Mouse (Mus musculus): ENCODE measurements at regions not wholly inside any gene's neighbourhood (a gene's known extent, or its start where the extent isn't known, plus 50 kb on each side); places are given as distances from the start of the nearest gene placed in this dataset.

GRCm38 (mm10) chr5:74833887-74834286 is 131.2 kb upstream of the Lnx1 start:
- ATAC-seq: no peak
- H3K4me2 ChIP-seq (ENCODE audit: low read depth): no peak overlapping the region
- WGBS: 90% methylated on average over 4 of the region's 4 CpGs
- no peak for DNase-seq
- no peak overlapping the region for H3K27ac ChIP-seq (ENCODE audit: low read depth, low read length)
- H3K36me3 ChIP-seq (ENCODE audit: insufficient read depth): no peaks in the 10 kb centered on the region
- no peaks in the 10 kb centered on the region for H3K9me3 ChIP-seq (ENCODE audit: low read length)
- H3K27me3 ChIP-seq (ENCODE audit: insufficient read depth, low read length): no peaks in the 10 kb centered on the region
- H3K4me1 ChIP-seq (ENCODE audit: insufficient read depth): no peaks in the 10 kb centered on the region
- no peak overlapping the region for H3K4me3 ChIP-seq (ENCODE audit: low read depth, low read length)
- H3K9ac ChIP-seq: no peak overlapping the region
- TF ChIP-seq CTCF (IDR thresholded peaks at IDR 0.05; ENCODE audit: low read depth): no peak

DNA sequence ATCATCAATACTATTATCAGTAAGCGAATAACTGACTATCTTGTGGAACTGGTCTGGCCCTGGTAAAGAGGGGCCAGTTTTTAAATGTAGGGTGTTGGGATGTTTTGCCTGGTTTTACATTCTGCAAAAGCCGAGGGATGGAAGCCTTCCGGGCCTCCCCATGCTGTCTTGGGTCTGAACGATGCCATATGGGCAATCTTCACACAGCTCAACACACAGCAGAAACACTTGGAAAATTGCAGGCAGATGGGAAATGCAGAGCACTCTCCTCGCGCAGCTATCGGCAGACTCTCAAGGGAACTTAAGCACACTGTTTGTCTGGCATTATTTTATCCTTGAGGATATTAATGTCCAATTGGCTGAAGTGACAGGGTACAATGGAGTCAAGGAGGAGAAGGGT is 129.3 kb upstream of the Lnx1 start:
- peak; percentile 91 for ATAC-seq
- H3K27me3 ChIP-seq (ENCODE audit: insufficient read depth, low read length): no peaks in the 10 kb centered on the region
- H3K9ac ChIP-seq: no peak overlapping the region
- TF ChIP-seq CTCF (IDR thresholded peaks at IDR 0.05; ENCODE audit: low read depth): no peak
- H3K4me1 ChIP-seq (ENCODE audit: insufficient read depth): no peaks in the 10 kb centered on the region
- H3K4me3 ChIP-seq (ENCODE audit: low read depth, low read length): no peak overlapping the region
- peak; percentile 72 for DNase-seq
- H3K36me3 ChIP-seq (ENCODE audit: insufficient read depth): no peaks in the 10 kb centered on the region
- 63% methylated on average over 7 of the region's 7 CpGs for WGBS
- H3K9me3 ChIP-seq (ENCODE audit: low read length): no peaks in the 10 kb centered on the region
- H3K4me2 ChIP-seq (ENCODE audit: low read depth): no peak overlapping the region
- no peak overlapping the region for H3K27ac ChIP-seq (ENCODE audit: low read depth, low read length)

DNA sequence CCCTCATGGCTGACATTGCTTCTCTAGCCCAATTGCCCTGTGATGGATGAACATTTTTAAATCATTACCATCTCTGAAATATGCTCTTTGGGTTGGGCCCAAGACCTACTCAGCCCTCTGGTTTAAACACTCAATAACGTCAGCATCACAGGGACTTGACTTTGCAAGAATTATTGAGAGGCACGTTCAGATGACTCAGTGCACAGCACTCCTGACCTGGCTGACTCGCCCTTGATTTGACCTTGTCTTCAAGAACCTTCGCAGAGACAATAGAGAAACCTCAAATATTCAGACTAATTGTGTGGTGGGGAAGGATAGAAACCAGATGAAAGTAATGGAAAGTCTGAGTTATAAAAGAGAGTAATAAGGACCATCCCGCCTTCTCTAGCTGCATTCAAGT is 127.9 kb upstream of the Lnx1 start:
- no peaks in the 10 kb centered on the region for H3K36me3 ChIP-seq (ENCODE audit: insufficient read depth)
- DNase-seq: no peak
- no peak for ATAC-seq
- WGBS: 85% methylated on average over 5 of the region's 5 CpGs
- no peak for TF ChIP-seq CTCF (IDR thresholded peaks at IDR 0.05; ENCODE audit: low read depth)
- no peaks in the 10 kb centered on the region for H3K9me3 ChIP-seq (ENCODE audit: low read length)
- H3K9ac ChIP-seq: no peak overlapping the region
- H3K4me3 ChIP-seq (ENCODE audit: low read depth, low read length): no peak overlapping the region
- H3K4me2 ChIP-seq (ENCODE audit: low read depth): no peak overlapping the region
- H3K27ac ChIP-seq (ENCODE audit: low read depth, low read length): no peak overlapping the region
- H3K27me3 ChIP-seq (ENCODE audit: insufficient read depth, low read length): no peaks in the 10 kb centered on the region
- no peaks in the 10 kb centered on the region for H3K4me1 ChIP-seq (ENCODE audit: insufficient read depth)

DNA sequence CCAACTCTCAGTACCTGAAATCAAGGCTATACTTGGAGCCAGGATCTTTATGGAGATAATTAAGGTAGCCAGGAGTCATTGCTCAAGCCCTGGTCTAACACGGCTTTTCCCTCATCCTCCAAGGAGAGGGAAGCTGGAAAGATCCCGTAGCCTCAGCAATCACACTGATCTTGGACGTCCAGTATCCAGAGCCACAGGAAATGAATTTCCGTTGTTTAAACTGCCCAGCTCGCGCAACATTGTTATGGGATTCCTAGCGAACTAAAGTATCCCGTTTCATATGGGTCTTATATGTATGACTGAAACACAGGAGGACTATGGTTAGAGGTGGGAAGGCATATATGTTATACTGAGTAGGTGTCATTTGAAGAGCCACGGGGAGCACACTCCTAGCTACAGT is 126.3 kb upstream of the Lnx1 start:
- Histone ChIP-seq H3K4me1 (ENCODE audit: insufficient read depth) (no peaks in the 10 kb centered on the region), H3K4me3 (ENCODE audit: low read depth, low read length) (no peak overlapping the region), H3K9me3 (ENCODE audit: low read length) (no peaks in the 10 kb centered on the region), H3K27ac (ENCODE audit: low read depth, low read length) (no peak overlapping the region), H3K36me3 (ENCODE audit: insufficient read depth) (no peaks in the 10 kb centered on the region), H3K9ac (no peak overlapping the region), H3K4me2 (ENCODE audit: low read depth) (no peak overlapping the region), H3K27me3 (ENCODE audit: insufficient read depth, low read length) (no peaks in the 10 kb centered on the region)
- 92% methylated on average over 9 of the region's 9 CpGs for WGBS
- ATAC-seq (no peak), DNase-seq (no peak)
- no peak for TF ChIP-seq CTCF (IDR thresholded peaks at IDR 0.05; ENCODE audit: low read depth)

DNA sequence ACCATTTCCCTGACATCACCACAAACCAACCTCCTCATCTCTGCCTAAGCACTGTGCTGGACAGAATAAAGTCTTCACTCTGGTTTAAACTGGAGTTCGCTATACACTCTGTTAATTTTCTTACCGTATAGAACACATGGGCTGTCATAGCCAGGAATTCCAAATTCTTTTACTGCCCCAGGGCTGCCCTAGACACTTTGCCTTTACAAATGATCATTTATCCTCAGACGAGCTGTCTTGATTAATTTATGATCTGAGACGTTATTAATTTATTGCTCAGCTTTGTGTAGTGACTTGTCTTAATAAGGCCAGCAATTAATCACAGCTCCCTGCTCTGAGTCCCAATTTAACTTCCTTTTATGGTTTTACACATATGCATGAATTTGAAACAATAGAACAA is 125.2 kb upstream of the Lnx1 start:
- Histone ChIP-seq H3K9me3 (ENCODE audit: low read length) (no peaks in the 10 kb centered on the region), H3K27ac (ENCODE audit: low read depth, low read length) (no peak overlapping the region), H3K4me2 (ENCODE audit: low read depth) (no peak overlapping the region), H3K4me1 (ENCODE audit: insufficient read depth) (no peaks in the 10 kb centered on the region), H3K36me3 (ENCODE audit: insufficient read depth) (no peaks in the 10 kb centered on the region), H3K27me3 (ENCODE audit: insufficient read depth, low read length) (no peaks in the 10 kb centered on the region), H3K9ac (no peak overlapping the region), H3K4me3 (ENCODE audit: low read depth, low read length) (no peak overlapping the region)
- no peak for DNase-seq
- 39% methylated on average over 4 of the region's 4 CpGs for WGBS
- TF ChIP-seq CTCF (IDR thresholded peaks at IDR 0.05; ENCODE audit: low read depth): no peak
- ATAC-seq: no peak

DNA sequence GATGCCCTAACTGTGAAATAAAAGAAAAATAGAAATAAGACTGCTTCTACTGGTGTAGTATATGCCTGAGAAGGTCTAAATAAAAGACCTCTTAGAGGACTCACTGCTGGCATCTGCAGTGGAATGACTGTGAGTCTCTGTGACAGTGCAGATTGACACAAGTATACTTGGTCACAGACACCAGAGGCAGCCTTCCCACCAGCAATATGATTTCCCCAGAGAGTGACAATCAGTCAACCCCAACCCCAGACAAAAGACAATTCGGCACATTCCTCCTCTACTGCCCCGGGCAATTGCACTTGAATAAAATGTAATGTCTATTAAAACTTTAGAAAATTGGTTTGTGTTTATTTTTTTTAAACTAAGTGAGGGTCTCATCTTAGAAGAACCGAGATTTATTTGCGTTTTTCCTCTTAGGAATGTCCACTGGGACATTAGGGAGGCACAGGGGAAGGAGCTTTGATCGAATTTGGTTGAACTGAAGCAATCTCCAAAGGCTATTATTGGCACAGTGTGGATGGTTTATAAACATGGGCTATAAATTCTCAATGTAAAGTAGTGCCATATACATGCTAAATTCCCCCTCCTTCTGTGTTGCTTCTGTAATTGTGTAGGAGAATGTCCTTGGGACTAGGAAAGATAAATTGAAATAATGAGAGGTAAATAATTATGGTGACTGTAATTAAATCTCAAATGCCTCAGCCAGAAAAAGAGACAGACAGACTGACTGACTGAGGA is 123.0 kb upstream of the Lnx1 start:
- Histone ChIP-seq H3K36me3 (ENCODE audit: insufficient read depth) (no peaks in the 10 kb centered on the region), H3K4me2 (ENCODE audit: low read depth) (no peak overlapping the region), H3K9me3 (ENCODE audit: low read length) (no peaks in the 10 kb centered on the region), H3K9ac (no peak overlapping the region), H3K27ac (ENCODE audit: low read depth, low read length) (no peak overlapping the region), H3K4me1 (ENCODE audit: insufficient read depth) (no peaks in the 10 kb centered on the region), H3K4me3 (ENCODE audit: low read depth, low read length) (no peak overlapping the region), H3K27me3 (ENCODE audit: insufficient read depth, low read length) (no peaks in the 10 kb centered on the region)
- DNase-seq (no peak), ATAC-seq (no peak)
- WGBS: 69% methylated on average over 5 of the region's 5 CpGs
- no peak for TF ChIP-seq CTCF (IDR thresholded peaks at IDR 0.05; ENCODE audit: low read depth)

DNA sequence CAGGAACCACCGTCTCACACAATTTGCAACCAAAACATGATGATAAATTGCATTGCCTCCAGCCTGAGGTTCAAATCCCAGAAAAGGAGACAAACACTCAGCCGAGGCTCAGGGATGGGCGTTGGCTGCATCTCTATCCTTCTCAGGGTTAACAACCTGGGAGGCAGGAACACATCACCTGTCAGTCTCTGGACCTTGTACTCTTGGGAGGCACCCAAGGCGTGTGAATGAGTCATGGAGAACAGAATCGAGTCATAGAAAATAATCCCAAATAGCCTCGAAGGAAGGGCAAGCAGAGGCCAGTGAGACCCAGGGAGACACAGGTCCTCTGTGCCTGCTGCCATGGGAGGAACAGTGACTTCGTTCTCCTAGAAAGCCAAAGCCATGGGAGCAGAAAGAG is 121.0 kb upstream of the Lnx1 start:
- Histone ChIP-seq H3K4me3 (ENCODE audit: low read depth, low read length) (no peak overlapping the region), H3K36me3 (ENCODE audit: insufficient read depth) (no peaks in the 10 kb centered on the region), H3K27ac (ENCODE audit: low read depth, low read length) (no peak overlapping the region), H3K9ac (no peak overlapping the region), H3K4me2 (ENCODE audit: low read depth) (no peak overlapping the region), H3K27me3 (ENCODE audit: insufficient read depth, low read length) (no peaks in the 10 kb centered on the region), H3K9me3 (ENCODE audit: low read length) (no peaks in the 10 kb centered on the region), H3K4me1 (ENCODE audit: insufficient read depth) (no peaks in the 10 kb centered on the region)
- no peak for TF ChIP-seq CTCF (IDR thresholded peaks at IDR 0.05; ENCODE audit: low read depth)
- WGBS: 85% methylated on average over 7 of the region's 7 CpGs
- DNase-seq: no peak
- no peak for ATAC-seq

All from forebrain, postnatal 0 days (tissue).